Mouse (Mus musculus): ENCODE measurements around the gene Cox14.

DNA sequence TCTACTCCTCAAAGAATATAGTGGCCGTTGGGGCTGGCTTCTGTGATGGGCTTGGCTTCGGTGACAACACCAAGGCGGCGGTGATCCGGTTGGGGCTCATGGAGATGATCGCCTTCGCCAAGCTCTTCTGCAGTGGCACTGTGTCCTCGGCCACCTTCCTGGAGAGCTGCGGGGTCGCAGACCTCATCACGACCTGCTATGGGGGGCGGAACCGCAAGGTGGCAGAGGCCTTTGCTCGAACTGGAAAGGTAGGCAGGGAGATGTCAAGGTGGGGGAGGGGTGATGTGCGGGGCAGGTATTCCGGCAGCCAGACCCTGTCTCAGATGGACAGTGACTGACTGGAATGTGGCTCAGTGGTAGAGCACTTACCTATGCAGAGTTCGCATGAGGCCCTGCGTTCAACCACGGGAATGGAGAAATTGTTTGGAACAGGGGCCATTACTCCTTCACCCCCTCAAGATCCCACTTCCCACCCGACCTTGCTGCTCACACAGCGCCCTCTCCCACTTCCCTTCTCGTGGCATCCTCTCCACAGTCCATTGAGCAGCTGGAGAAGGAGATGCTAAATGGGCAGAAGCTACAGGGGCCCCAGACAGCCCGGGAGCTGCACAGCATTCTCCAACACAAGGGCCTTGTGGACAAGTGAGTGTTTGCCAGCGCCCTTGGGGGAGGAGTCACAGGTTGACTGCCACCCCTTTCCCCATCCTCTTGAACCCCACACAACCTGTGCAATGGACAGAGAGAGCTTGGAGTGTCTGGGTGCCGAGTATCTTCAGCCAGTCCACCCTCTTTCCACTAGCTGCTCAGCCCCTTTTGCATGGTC is 3.3 kb upstream of the Cox14 start:
- TF ChIP-seq EP300 (optimal IDR thresholded peaks at IDR 0.05) (no peak), CTCF (IDR thresholded peaks at IDR 0.05; ENCODE audit: low read depth) (no peak)

Data from stomach, postnatal 0 days (tissue).